Mouse (Mus musculus) small intestine, adult 2 months (tissue): Measurements from ENCODE around the gene Mical3.

Source experiments
- CTCF ChIP-seq: fragments of 200-500 bp; IDR thresholded peaks from 2 replicates; pipeline ENCODE4 v1.5.1; 2012; ENCODE audit warnings: low read depth, mild to moderate bottlenecking, control low read depth, inconsistent platforms, low read length, moderate library complexity, mixed read lengths; ENCODE audit not compliant: insufficient replicate concordance, insufficient read length; ENCODE audit errors: extremely low read depth
- POLR2A ChIP-seq: fragments of 200-500 bp; IDR thresholded peaks from 2 replicates; pipeline ENCODE4 v1.6.1; 2012; ENCODE audit warnings: low read depth, mild to moderate bottlenecking, control low read depth, inconsistent platforms, low read length, moderate library complexity

DNA sequence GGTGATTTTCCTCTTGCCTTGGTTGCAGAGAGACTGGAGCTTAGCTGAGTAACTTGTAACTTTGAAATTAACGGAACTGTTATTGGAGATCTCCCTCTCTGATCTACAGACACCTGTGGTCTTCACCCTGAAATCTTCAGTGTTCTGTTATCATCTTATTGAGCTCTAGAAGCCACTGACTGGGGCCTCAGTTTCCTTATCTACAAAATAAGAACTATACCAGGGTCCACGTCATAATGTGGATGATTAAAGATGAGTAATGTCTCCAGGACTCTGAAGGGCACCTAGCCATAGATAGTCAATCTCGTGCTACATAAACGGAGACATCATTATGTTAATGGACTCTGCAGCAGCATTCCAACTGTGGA lies 45.9 kb upstream of the Mical3 start:
- TF ChIP-seq CTCF, result no peak
- TF ChIP-seq POLR2A, result no peak
